Mouse (Mus musculus): ENCODE data around the gene Atxn7l1. TPM values are rescaled to one million over a fixed set of nuclear protein-coding genes. Genes with fewer than 3 reads are reported as not detected.

Gene Atxn7l1
- total and polyA plus RNA-seq, 3 experiments: 21.8 to 31.6 (median 30.8) TPM

- DNase-seq: no peak
Measured at GRCm38 (mm10) chr12:33225978-33226377, 78.5 kb downstream of the Atxn7l1 start.

- no peak for DNase-seq
Measured at GRCm38 (mm10) chr12:33226596-33226995, 79.1 kb downstream of the Atxn7l1 start.

GRCm38 (mm10) chr12:33235314-33235713 is 87.8 kb downstream of the Atxn7l1 start:
- no peak for DNase-seq

- DNase-seq: peak; percentile 87
Measured at GRCm38 (mm10) chr12:33235771-33236323, 88.4 kb downstream of the Atxn7l1 start.

GRCm38 (mm10) chr12:33236344-33237049 is 89.0 kb downstream of the Atxn7l1 start:
- peak; percentile 21 for DNase-seq

- DNase-seq: no peak
Measured at GRCm38 (mm10) chr12:33237108-33237507, 89.6 kb downstream of the Atxn7l1 start.

GRCm38 (mm10) chr12:33242679-33243078 is 95.2 kb downstream of the Atxn7l1 start:
- no peak for DNase-seq

GRCm38 (mm10) chr12:33244132-33244875 is 96.8 kb downstream of the Atxn7l1 start:
- no peak for DNase-seq

- peak; percentile 50 for DNase-seq
Measured at GRCm38 (mm10) chr12:33245455-33245854, 98.0 kb downstream of the Atxn7l1 start.

GRCm38 (mm10) chr12:33246878-33247277 is 99.4 kb downstream of the Atxn7l1 start:
- DNase-seq: no peak

GRCm38 (mm10) chr12:33250197-33250596 is 102.7 kb downstream of the Atxn7l1 start:
- no peak for DNase-seq

GRCm38 (mm10) chr12:33251399-33251798 is 103.9 kb downstream of the Atxn7l1 start:
- DNase-seq: no peak

GRCm38 (mm10) chr12:33252621-33253020 is 105.1 kb downstream of the Atxn7l1 start:
- DNase-seq: peak; percentile 53

GRCm38 (mm10) chr12:33253206-33253605 is 105.7 kb downstream of the Atxn7l1 start:
- no peak for DNase-seq

GRCm38 (mm10) chr12:33255256-33255655 is 107.8 kb downstream of the Atxn7l1 start:
- DNase-seq: no peak

GRCm38 (mm10) chr12:33256426-33256825 is 108.9 kb downstream of the Atxn7l1 start:
- DNase-seq: no peak

GRCm38 (mm10) chr12:33258995-33259529 is 111.6 kb downstream of the Atxn7l1 start:
- no peak for DNase-seq

GRCm38 (mm10) chr12:33260575-33260974 is 113.1 kb downstream of the Atxn7l1 start:
- no peak for DNase-seq

GRCm38 (mm10) chr12:33265877-33266276 is 118.4 kb downstream of the Atxn7l1 start:
- no peak for DNase-seq

- no peak for DNase-seq
Measured at GRCm38 (mm10) chr12:33267965-33268364, 120.5 kb downstream of the Atxn7l1 start.

- DNase-seq: peak; percentile 26
Measured at GRCm38 (mm10) chr12:33269743-33270142, 122.2 kb downstream of the Atxn7l1 start.

- DNase-seq: no peak
Measured at GRCm38 (mm10) chr12:33271865-33272264, 124.4 kb downstream of the Atxn7l1 start.

- DNase-seq: no peak
Measured at GRCm38 (mm10) chr12:33272441-33272840, 124.9 kb downstream of the Atxn7l1 start.
